Mouse (Mus musculus): Measurements from ENCODE around the gene Hoxd4. TPM values are rescaled to one million over a fixed set of nuclear protein-coding genes. Genes with fewer than 3 reads are reported as not detected.

Hoxd4 gene
- polyA plus RNA-seq, 1 experiment from 2014 or later, result 1.2 TPM

GRCm38 (mm10) chr2:74731799-74732512 is 20.2 kb downstream of the Hoxd4 start:
- 34% methylated on average over 9 of the region's 9 CpGs for WGBS
- Histone ChIP-seq H3K4me2 (replicated peaks) (peak overlapping the region; percentile 60), H3K4me3 (replicated peaks) (peak overlapping the region; percentile 31; the same call in 1 of the 2 replicates), H3K27me3 (replicated peaks) (peaks cover 70% of the 10 kb centered on the region), H3K4me1 (replicated peaks) (peaks cover 8% of the 10 kb centered on the region; the same call in 1 of the 2 replicates), H3K9me3 (no peaks in the 10 kb centered on the region), H3K9ac (no peak overlapping the region), H3K27ac (no peak overlapping the region), H3K36me3 (no peaks in the 10 kb centered on the region)
- no peak for ATAC-seq

GRCm38 (mm10) chr2:74732513-74733316 is 21.0 kb downstream of the Hoxd4 start:
- Histone ChIP-seq H3K4me3 (replicated peaks) (peak overlapping the region; percentile 31), H3K4me2 (replicated peaks) (peak overlapping the region; percentile 60), H3K27me3 (replicated peaks) (peaks cover 70% of the 10 kb centered on the region), H3K9ac (no peak overlapping the region), H3K36me3 (no peaks in the 10 kb centered on the region), H3K9me3 (no peaks in the 10 kb centered on the region), H3K4me1 (replicated peaks) (peaks cover 2% of the 10 kb centered on the region; the same call in 1 of the 2 replicates), H3K27ac (0 out of 2 replicates have a peak overlapping the region, but pooled peaks have one; percentile 51)
- 4% methylated on average over 52 of the region's 52 CpGs for WGBS
- ATAC-seq, result no peak

DNA sequence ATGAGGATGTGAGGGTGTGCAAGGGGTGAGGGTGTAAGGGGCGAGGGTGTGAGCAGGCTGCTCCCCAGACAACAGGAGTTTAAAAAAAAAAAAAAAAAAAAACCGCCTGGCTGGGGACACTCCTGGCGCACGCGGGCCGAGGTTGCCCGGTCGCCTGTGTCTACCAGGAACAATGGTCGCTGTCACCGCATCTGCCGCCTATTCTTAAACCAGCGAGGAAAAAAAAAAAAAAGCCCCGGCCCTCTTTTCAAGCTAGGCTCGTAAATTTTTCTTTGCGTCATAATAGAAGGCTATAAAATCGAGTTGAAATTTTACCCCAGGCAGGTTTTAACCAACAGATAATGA is 21.6 kb downstream of the Hoxd4 start:
- Histone ChIP-seq H3K27ac (0 out of 2 replicates have a peak overlapping the region, but pooled peaks have one; percentile 2), H3K9ac (no peak overlapping the region), H3K36me3 (no peaks in the 10 kb centered on the region), H3K9me3 (no peaks in the 10 kb centered on the region), H3K4me3 (replicated peaks) (peak overlapping the region; percentile 31), H3K27me3 (replicated peaks) (peaks cover 70% of the 10 kb centered on the region), H3K4me2 (replicated peaks) (peak overlapping the region; percentile 60), H3K4me1 (replicated peaks) (peaks cover 2% of the 10 kb centered on the region; the same call in 1 of the 2 replicates)
- ATAC-seq, result peak; percentile 23
- WGBS, result 4% methylated on average over 16 of the region's 16 CpGs

- ATAC-seq, result no peak
- peaks cover 70% of the 10 kb centered on the region for H3K27me3 ChIP-seq (replicated peaks)
These were observed 22.0 kb downstream of the Hoxd4 start for GRCm38 (mm10) chr2:74733765-74734164.

DNA sequence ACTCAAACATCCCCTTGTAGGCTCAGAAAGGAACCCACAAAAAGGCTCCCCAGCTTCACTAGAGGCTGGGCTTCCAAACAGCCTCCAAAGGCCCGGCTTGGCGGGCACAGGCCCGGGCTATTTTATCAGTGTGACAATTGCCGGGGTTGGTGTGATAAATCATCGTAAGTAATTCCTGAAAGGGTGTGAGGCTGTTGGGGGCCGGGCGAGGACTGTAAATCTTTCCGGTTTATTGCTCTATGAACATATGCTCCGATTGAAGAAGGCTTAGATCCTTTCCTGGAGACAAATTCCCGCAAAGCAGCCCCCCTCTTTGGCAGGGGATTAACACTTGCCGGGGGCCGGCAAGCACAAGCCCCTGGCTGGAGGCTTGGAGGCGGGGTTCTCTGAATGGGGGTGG is 22.7 kb downstream of the Hoxd4 start:
- Histone ChIP-seq H3K27me3 (replicated peaks) (peaks cover 75% of the 10 kb centered on the region), H3K4me3 (replicated peaks) (peak overlapping the region; percentile 6; the same call in 1 of the 2 replicates), H3K36me3 (no peaks in the 10 kb centered on the region), H3K4me2 (replicated peaks) (peak overlapping the region; percentile 53), H3K9ac (no peak overlapping the region), H3K4me1 (replicated peaks) (peaks cover 6% of the 10 kb centered on the region; the same call in 1 of the 2 replicates), H3K9me3 (no peaks in the 10 kb centered on the region), H3K27ac (peak overlapping the region; percentile 24; the same call in 1 of the 2 replicates)
- ATAC-seq, result 0 out of 2 replicates have a peak, but pooled peaks have one; percentile 15
- 13% methylated on average over 13 of the region's 13 CpGs for WGBS

More at GRCm38 (mm10) chr2:74733765-74734164, 22.0 kb downstream of the Hoxd4 start:
- Histone ChIP-seq H3K4me2 (replicated peaks) (peak overlapping the region; percentile 60; the same call in 1 of the 2 replicates), H3K9ac (no peak overlapping the region), H3K4me1 (replicated peaks) (peaks cover 5% of the 10 kb centered on the region; the same call in 1 of the 2 replicates), H3K9me3 (no peaks in the 10 kb centered on the region), H3K36me3 (no peaks in the 10 kb centered on the region), H3K4me3 (replicated peaks) (no peak overlapping the region), H3K27ac (0 out of 2 replicates have a peak overlapping the region, but pooled peaks have one; percentile 2)
- 11% methylated on average over 6 of the region's 6 CpGs for WGBS

GRCm38 (mm10) chr2:74734996-74735811 is 23.5 kb downstream of the Hoxd4 start:
- Histone ChIP-seq H3K36me3 (no peaks in the 10 kb centered on the region), H3K9me3 (no peaks in the 10 kb centered on the region), H3K27me3 (replicated peaks) (peaks cover 76% of the 10 kb centered on the region), H3K9ac (no peak overlapping the region), H3K4me3 (replicated peaks) (peak overlapping the region; percentile 6; the same call in 1 of the 2 replicates), H3K4me1 (replicated peaks) (peaks cover 7% of the 10 kb centered on the region), H3K27ac (peak overlapping the region; percentile 40; the same call in 1 of the 2 replicates), H3K4me2 (replicated peaks) (peak overlapping the region; percentile 53)
- no peak for ATAC-seq
- WGBS, result 23% methylated on average over 27 of the region's 27 CpGs

GRCm38 (mm10) chr2:74735851-74736687 is 24.3 kb downstream of the Hoxd4 start:
- Histone ChIP-seq H3K36me3 (no peaks in the 10 kb centered on the region), H3K4me2 (replicated peaks) (peak overlapping the region; percentile 53), H3K27me3 (replicated peaks) (peaks cover 75% of the 10 kb centered on the region), H3K9ac (peak overlapping the region; percentile 20; the same call in 1 of the 2 replicates), H3K4me1 (replicated peaks) (peaks cover 14% of the 10 kb centered on the region), H3K27ac (peak overlapping the region; percentile 40; the same call in 1 of the 2 replicates), H3K9me3 (no peaks in the 10 kb centered on the region), H3K4me3 (replicated peaks) (peak overlapping the region; percentile 28)
- 14% methylated on average over 42 of the region's 42 CpGs for WGBS
- ATAC-seq, result 0 out of 2 replicates have a peak, but pooled peaks have one; percentile 11

- Histone ChIP-seq H3K9me3 (no peaks in the 10 kb centered on the region), H3K4me1 (replicated peaks) (peaks cover 14% of the 10 kb centered on the region), H3K9ac (no peak overlapping the region), H3K27me3 (replicated peaks) (peaks cover 76% of the 10 kb centered on the region), H3K36me3 (no peaks in the 10 kb centered on the region), H3K4me2 (replicated peaks) (peak overlapping the region; percentile 53), H3K27ac (0 out of 2 replicates have a peak overlapping the region, but pooled peaks have one; percentile 22), H3K4me3 (replicated peaks) (peak overlapping the region; percentile 28)
- WGBS, result 24% methylated on average over 15 of the region's 15 CpGs
- ATAC-seq, result no peak
These were observed 25.2 kb downstream of the Hoxd4 start for GRCm38 (mm10) chr2:74736688-74737577.

GRCm38 (mm10) chr2:74737578-74738070 is 25.9 kb downstream of the Hoxd4 start:
- Histone ChIP-seq H3K4me3 (replicated peaks) (no peak overlapping the region), H3K4me2 (replicated peaks) (peak overlapping the region; percentile 34), H3K36me3 (no peaks in the 10 kb centered on the region), H3K9me3 (no peaks in the 10 kb centered on the region), H3K9ac (no peak overlapping the region), H3K4me1 (replicated peaks) (peaks cover 14% of the 10 kb centered on the region), H3K27me3 (replicated peaks) (peaks cover 74% of the 10 kb centered on the region), H3K27ac (0 out of 2 replicates have a peak overlapping the region, but pooled peaks have one; percentile 22)
- ATAC-seq, result no peak
- WGBS, result 35% methylated on average over 7 of the region's 7 CpGs
